Mouse (Mus musculus) cerebellum, postnatal 10 days (tissue): ENCODE results near the gene Stx4a.
A peak's percentile ranks its signal among the peaks of the same experiment; 100 is the strongest.
"Not testable (repeated sequence)": the region's sequence is repeated elsewhere in the genome, so short reads cannot be mapped to it uniquely, and the experiment has no call there.

Experiments
- DNase-seq, 2 experiments: peaks; one replicate each; pipeline ENCODE4 v3.0.0; 2021; ENCODE audit warnings: mixed read lengths in 2 of 2

Gene Stx4a

GRCm38 (mm10) chr7:127870136-127870821 is 46.2 kb downstream of the Stx4a start:
- DNase-seq, result no peak

- no peak for DNase-seq
These were observed 50.9 kb downstream of the Stx4a start for GRCm38 (mm10) chr7:127874812-127875626.

DNA sequence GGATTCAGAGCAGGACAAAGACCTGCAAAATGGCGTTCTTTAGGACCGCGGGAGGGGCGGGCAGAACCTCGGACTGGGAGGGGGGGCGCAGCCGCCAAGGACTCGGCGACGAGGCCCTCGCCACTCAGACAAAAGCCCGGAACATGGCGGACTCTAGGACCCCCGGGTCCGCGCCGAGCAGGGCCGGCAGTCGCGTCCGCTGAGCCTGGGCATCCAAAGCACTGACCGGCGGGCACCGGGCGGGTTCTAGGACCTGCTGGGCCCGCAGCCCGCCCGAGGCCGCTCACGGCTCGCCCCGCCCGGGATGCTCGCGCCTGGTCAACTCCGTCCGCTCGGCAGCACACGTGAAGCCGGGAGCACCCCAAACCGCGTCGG is 51.5 kb downstream of the Stx4a start:
- peak; percentile 97 to 99 for DNase-seq

DNA sequence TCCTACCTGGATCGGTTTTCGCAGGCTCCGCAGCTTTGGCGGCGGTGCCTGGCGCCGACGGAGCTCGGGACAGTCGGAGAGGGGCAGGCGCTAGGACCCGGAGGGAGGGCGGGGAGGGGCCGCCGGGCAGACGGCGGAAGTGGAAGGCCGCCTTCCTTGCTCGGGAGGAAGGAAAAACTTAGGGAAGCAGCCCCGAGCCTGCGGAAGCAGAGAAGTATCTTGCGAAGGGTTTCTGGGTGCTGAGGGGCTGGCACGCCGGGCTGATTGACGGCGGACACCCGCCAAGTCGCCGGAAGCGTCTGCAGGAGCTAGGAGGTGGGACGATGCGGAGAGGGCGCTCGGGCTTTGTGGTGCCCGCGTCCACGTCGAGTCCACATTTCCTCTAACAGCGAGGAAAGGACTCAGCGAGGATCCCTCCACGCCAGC is 52.0 kb downstream of the Stx4a start, which contains the start of gene Zfp646:
Gene Zfp646, plus strand, starts transcription at position 181 of the 426 bp plus-strand sequence.
- DNase-seq, result peak; percentile 88 to 89

GRCm38 (mm10) chr7:127876467-127877348 is 52.6 kb downstream of the Stx4a start, which contains the start of gene Zfp668:
Zfp668 (minus strand) TSS chr7:127876828.
- peak; percentile 94 to 95 for DNase-seq

- DNase-seq, result no peak
These were observed 55.2 kb downstream of the Stx4a start for GRCm38 (mm10) chr7:127879301-127879700.

- no peak for DNase-seq
These were observed 56.3 kb downstream of the Stx4a start for GRCm38 (mm10) chr7:127880431-127880830.

GRCm38 (mm10) chr7:127885951-127886350 is 61.9 kb downstream of the Stx4a start:
- peak; percentile 33 to 40 for DNase-seq

DNA sequence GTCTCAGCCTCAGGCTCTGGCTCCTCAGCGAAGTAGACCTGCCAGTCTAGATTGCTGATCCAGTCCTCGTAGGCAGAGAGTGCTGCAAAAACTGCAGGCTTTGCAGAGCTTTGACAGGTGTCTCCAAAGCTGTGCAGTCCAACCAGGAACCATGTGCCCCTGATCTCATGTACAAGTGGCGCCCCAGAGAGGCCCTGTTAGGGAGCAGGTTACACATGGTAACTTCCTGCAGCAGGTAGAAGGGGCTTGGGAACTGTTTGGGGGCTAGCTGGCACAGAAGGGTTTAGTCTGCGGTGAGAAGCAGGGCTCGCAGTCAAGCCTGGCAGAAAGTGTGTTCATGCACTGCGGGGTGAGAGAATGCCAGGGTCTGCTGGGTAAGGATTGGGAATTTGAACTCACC is 62.5 kb downstream of the Stx4a start:
- no peak for DNase-seq

DNA sequence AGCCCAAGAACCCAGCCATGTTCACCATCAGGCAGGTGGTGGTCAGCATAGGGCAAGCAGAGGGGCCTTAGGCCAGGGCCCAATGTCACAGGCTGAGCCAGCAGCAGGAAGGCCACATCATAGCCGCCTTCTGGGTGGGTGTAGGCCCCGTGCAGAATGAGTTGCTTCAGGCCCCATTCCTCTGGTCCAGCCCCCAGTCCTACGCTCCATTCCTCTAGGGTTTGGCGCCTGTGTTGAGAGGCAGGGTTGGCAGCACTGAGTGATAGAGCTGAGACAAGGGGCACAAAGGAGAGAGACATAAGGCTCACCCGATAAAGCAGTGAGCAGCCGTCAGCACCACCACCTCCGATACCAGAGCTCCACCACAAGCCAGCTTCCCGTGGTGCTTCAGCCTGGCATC is 63.1 kb downstream of the Stx4a start:
- no peak for DNase-seq

DNA sequence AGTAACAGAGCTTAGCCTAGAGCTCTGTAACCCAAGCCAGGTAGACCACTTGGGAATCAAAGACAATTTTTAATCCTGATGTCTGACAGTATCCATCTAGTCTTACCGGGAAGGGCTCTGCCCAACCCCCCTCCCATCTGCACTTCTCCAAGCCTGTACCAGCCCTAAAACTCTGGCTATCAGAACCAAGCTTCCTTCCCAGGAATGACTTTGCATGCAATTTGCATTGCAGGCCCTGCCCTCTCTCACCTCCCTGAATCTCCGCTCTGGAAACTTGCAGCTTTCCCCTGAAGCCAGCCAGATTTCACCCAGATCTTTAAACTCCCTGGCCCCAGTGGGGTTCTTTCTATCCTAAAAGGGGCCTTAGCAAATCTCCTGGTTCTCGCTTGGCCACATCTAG is 63.7 kb downstream of the Stx4a start:
- DNase-seq, result no peak

GRCm38 (mm10) chr7:127888821-127889220 is 64.7 kb downstream of the Stx4a start:
- no peak for DNase-seq

DNA sequence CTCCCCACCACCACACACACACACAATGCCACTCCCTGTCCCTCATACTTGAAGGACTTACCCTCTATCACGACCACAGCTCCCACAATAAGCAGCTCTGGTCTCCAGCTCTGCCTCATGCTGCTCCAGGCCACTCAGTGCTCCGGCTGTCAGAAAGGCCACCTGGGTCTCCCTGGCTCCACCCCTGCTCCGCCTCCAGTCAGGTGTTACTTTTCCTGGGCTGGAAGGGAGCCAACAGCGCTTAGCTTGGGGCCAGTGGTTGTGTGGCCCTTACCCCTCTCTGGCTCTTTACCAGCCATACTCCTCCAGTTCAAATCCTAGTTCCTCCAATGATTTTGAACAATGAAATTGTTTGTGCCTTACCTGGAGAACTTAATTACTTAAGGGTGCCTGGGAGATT is 66.7 kb downstream of the Stx4a start, which contains the start of gene Prss53:
Gene Prss53, minus strand, starts transcription at position 173 of the 400 bp plus-strand sequence.
- DNase-seq, result no peak

DNA sequence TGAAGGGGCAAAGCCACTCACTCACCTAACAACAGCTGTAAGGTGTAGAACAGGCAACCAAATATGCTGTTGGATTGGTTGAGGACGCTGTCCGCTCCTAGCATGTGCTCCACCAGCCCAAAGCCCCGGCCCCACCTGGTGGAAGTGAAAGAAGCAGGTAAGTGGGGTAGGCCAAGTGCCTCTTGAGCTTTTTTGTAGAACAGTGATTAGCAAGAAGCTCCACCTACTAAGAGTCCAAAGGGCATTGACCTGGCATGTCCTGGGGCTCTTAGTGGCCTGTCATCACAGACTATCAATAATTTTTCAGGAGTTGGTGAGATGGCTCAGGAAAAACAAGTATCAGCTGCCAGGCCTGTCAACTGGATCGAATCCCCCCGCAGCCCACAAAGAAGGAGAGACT is 70.4 kb downstream of the Stx4a start:
- no peak for DNase-seq

GRCm38 (mm10) chr7:127895442-127895841 is 71.3 kb downstream of the Stx4a start, which contains the start of the genes Gm21974 and Vkorc1:
Gm21974 (minus strand) TSS chr7:127895454.
Vkorc1 (minus strand) TSS chr7:127895617.
- peak; percentile 97 to 98 for DNase-seq

DNA sequence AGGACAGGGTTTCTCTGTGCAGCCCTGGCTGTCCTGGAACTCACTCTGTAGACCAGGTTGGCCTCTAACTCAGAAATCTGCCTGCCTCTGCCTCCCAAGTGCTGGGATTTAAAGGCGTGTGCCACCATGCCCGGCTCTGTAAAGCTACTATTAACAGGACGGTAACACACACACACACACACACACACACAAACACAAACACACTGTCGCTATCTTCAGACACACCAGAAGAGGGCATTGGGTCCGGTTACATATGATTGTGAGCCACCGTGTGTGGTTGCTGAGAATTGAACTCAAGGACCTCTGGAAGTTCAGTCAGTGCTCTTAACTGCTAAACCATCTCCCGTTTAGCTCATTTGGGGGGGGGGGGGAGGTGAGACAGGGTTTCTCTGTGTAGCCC is 71.8 kb downstream of the Stx4a start:
- not testable (repeated sequence) for DNase-seq

- peak; percentile 86 to 91 for DNase-seq
These were observed 72.3 kb downstream of the Stx4a start for GRCm38 (mm10) chr7:127896384-127896783.

DNA sequence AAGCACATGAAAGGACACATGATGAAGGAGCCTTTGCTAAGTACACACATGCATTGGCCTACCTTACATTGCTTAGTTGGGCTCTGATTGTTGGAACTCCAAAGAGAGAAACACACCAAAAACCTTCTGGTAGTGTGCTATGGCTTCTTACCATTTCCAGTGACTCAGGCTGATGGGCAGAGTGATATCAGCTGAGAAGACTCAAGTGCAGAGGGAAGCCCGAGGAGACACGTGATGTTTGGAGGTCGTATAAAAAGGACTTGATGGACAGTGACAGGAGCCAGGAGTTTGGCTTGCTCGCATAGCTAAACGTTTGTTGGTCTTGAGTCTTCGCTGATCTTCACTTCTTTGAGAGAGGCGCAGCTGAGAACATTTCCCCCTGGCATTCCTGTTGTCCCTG is 73.4 kb downstream of the Stx4a start:
- no peak for DNase-seq

GRCm38 (mm10) chr7:127898179-127898956 is 74.3 kb downstream of the Stx4a start:
- no peak for DNase-seq
